Mouse (Mus musculus): ENCODE results near the gene Khdrbs1.

DNA sequence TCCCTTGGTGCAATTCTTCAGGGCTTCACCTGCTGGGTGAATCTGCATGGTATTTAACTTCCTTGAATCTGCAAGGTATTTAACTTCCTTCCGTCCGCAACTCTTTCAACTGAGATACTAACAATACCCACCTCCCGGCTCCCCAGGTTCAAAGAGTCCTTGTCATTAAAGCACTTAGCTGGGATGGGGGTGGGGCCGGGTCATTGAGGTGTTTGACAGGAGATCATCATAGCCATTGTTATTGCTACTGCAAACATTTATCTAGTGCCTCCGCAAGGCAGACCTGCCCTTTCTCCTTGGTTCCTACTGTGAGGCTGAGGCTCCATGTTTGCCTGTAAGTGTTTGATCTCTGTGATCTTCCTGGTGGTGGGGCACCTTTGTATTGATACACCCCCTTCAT, 8.3 kb upstream of the Khdrbs1 start:
- TF ChIP-seq CTCF (IDR thresholded peaks at IDR 0.05) (no peak), EP300 (IDR thresholded peaks at IDR 0.05) (no peak)

Data from lung, postnatal 0 days (tissue).